Mouse (Mus musculus) right cerebral cortex, postnatal 14 days (tissue): Measurements from ENCODE around the gene Gm13691.
"Not testable (repeated sequence)": the region's sequence is repeated elsewhere in the genome, so short reads cannot be mapped to it uniquely, and the experiment has no call there.

Source experiments
- DNase-seq: peaks from one replicate; pipeline ENCODE4 v3.0.0; 2022

The Gm13691 gene

GRCm38 (mm10) chr2:84037304-84037703 lies 47.0 kb downstream of the Gm13691 start:
- no peak for DNase-seq

- not testable (repeated sequence) for DNase-seq
Observed at GRCm38 (mm10) chr2:84037943-84038342, 47.6 kb downstream of the Gm13691 start.

GRCm38 (mm10) chr2:84039277-84039676 lies 48.9 kb downstream of the Gm13691 start:
- no peak for DNase-seq
